Mouse (Mus musculus) cerebellum, adult 2 months (tissue): ENCODE measurements around the gene Nkap.

Source experiments
- CTCF ChIP-seq: fragments of 200-500 bp; IDR thresholded peaks from 2 replicates; pipeline ENCODE4 v1.5.1; 2011; ENCODE audit warnings: low read depth, mild to moderate bottlenecking, control low read depth, low read length, moderate library complexity, borderline replicate concordance; ENCODE audit not compliant: insufficient read depth
- POLR2A ChIP-seq: fragments of 200-500 bp; IDR thresholded peaks from 2 replicates; pipeline ENCODE4 v1.6.1; 2011; ENCODE audit warnings: low read length, control low read depth, borderline replicate concordance; ENCODE audit not compliant: insufficient read depth

GRCm38 (mm10) chrX:37091457-37091856 lies 35.1 kb upstream of the Nkap start:
- TF ChIP-seq POLR2A (no peak), CTCF (no peak)
